Mouse (Mus musculus): ENCODE measurements at regions not wholly inside any gene's neighbourhood (a gene's known extent, or its start where the extent isn't known, plus 50 kb on each side); places are given as distances from the start of the nearest gene placed in this dataset.
A peak's percentile ranks its signal among the peaks of the same experiment; 100 is the strongest.

GRCm38 (mm10) chr9:41328959-41329358 is 167.5 kb upstream of the Ubash3b start:
- peak overlapping the region; percentile 32 for H3K4me3 ChIP-seq

GRCm38 (mm10) chr9:41328480-41328879 is 167.0 kb upstream of the Ubash3b start:
- Histone ChIP-seq H3K4me3 (peak overlapping the region; percentile 32), H3K27me3 (ENCODE audit: low read depth, poor library complexity, severe bottlenecking) (no peaks in the 10 kb centered on the region), H3K27ac (peak overlapping the region; percentile 79), H3K36me3 (peaks cover 8% of the 10 kb centered on the region; the same call in 1 of the 2 replicates), H3K4me1 (peaks cover 43% of the 10 kb centered on the region), H3K9me3 (replicated peaks) (no peaks in the 10 kb centered on the region)
- WGBS: 18% methylated on average over 5 of the region's 5 CpGs
- DNase-seq (ENCODE audit: low spot score): no peak

More at GRCm38 (mm10) chr9:41328959-41329358, 167.5 kb upstream of the Ubash3b start:
- Histone ChIP-seq H3K36me3 (peaks cover 8% of the 10 kb centered on the region; the same call in 1 of the 2 replicates), H3K27me3 (ENCODE audit: low read depth, poor library complexity, severe bottlenecking) (no peaks in the 10 kb centered on the region), H3K4me1 (peaks cover 43% of the 10 kb centered on the region), H3K27ac (peak overlapping the region; percentile 79), H3K9me3 (replicated peaks) (no peaks in the 10 kb centered on the region)
- WGBS: 92% methylated on average over 1 of the region's 1 CpGs
- no peak for DNase-seq (ENCODE audit: low spot score)

DNA sequence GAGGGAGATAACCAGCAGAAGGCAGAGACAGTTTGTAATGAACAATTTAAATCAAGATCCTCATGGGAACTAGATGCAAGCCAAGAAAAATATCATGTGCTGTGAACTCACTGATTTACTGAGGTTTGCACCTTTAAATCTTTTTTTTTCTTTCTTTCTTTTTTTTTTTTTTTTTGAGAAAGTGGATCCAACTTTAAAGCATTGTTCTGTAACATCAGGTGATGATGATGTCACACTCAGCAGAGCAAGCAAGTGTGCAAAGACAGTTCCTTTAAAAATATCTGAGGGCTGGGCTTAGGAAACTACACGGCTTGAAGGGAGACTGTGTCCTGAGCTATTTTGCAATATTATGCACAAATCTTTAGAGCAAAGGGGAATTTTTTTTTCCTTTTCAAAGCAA is 166.6 kb upstream of the Ubash3b start:
- no peak for DNase-seq (ENCODE audit: low spot score)
- Histone ChIP-seq H3K27me3 (ENCODE audit: low read depth, poor library complexity, severe bottlenecking) (no peaks in the 10 kb centered on the region), H3K9me3 (replicated peaks) (no peaks in the 10 kb centered on the region), H3K4me1 (peaks cover 43% of the 10 kb centered on the region), H3K4me3 (peak overlapping the region; percentile 37), H3K27ac (peak overlapping the region; percentile 85), H3K36me3 (peaks cover 8% of the 10 kb centered on the region; the same call in 1 of the 2 replicates)
- 30% methylated on average over 1 of the region's 1 CpGs for WGBS

DNA sequence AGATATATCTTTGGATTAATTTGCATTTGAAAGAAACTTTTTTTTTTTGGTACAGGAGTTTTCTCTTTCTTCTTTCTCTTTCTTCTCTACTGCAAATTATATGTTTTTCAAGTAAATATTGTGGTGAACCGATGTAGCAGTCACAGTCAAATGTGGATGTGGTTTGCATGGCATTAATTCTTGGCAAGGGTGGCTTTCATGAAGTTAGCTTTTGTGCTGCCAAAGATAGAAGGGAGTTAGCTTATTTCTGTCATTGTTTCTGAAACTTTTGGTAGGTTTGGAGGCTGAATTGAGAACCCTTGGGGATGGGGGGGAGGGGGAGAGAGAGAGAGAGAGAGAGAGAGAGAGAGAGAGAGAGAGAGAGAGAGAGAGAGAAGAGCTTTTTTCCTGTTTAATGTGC is 166.1 kb upstream of the Ubash3b start:
- H3K27ac ChIP-seq: peak overlapping the region; percentile 85
- H3K4me3 ChIP-seq: peak overlapping the region; percentile 37
- no peaks in the 10 kb centered on the region for H3K27me3 ChIP-seq (ENCODE audit: low read depth, poor library complexity, severe bottlenecking)
- H3K4me1 ChIP-seq: peaks cover 43% of the 10 kb centered on the region
- no peaks in the 10 kb centered on the region for H3K9me3 ChIP-seq (replicated peaks)
- 85% methylated on average over 1 of the region's 1 CpGs for WGBS
- peaks cover 8% of the 10 kb centered on the region; the same call in 1 of the 2 replicates for H3K36me3 ChIP-seq
- DNase-seq (ENCODE audit: low spot score): no peak

DNA sequence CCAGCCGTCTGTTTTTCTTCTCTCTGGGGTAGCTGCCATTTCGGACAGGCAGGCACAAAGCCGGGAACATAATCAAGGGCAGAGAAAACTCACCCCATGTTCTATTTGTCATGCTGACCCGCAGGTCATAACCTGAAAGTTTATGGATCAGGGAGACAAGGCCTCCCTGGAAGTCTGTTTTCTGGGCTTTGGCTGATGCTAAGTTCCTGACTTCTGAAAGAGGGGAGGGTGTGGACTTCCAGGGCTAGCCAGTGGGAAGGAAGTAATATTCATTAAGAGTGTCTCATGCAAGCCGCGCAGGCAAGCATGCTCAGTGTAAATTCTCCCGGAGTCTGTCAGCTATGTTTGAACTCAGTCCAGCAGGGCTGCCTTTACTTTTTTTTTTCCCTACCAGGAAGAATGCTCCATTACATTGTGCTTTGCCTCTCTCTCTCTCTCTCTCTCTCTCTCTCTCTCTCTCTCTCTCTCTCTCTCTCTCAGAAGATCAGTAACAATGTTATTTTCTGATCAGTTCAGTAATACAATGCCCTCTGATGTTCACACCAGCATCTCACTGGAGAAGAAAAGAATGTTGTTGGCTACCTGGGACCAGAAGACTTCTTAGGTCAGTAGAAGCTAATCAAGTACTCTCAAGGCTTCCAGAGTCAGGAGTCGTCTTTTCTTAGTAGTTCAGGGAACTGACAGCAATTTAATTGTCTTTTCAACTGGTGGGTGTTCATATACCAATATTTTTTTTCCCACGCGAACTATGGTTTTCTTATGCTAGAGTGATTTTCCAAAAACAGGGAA is 165.5 kb upstream of the Ubash3b start:
- Histone ChIP-seq H3K27me3 (ENCODE audit: low read depth, poor library complexity, severe bottlenecking) (no peaks in the 10 kb centered on the region), H3K9me3 (replicated peaks) (no peaks in the 10 kb centered on the region), H3K4me1 (peaks cover 43% of the 10 kb centered on the region), H3K4me3 (peak overlapping the region; percentile 37), H3K27ac (peak overlapping the region; percentile 85), H3K36me3 (peaks cover 6% of the 10 kb centered on the region; the same call in 1 of the 2 replicates)
- DNase-seq (ENCODE audit: low spot score): peak; percentile 58
- WGBS: 22% methylated on average over 10 of the region's 10 CpGs

DNA sequence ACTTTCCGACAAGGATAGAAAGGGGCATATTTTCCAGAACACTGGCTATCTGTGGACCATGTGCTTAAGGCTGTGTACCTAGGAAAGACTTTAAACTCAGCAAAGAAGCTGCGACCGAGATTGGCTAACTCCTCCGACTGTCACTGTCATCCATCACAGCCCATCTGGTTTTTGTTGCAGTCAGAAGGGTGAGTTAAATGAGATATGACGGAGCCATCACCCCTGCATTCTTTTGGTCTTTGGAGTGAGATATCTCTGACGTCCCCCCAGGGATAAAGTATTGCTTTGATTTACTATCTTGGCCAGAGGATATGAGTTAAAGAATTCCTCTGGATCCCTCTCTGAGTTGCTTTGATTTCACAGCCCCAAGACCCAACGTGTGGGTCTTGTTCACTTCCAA is 160.0 kb upstream of the Ubash3b start:
- H3K4me3 ChIP-seq: no peak overlapping the region
- no peaks in the 10 kb centered on the region for H3K9me3 ChIP-seq (replicated peaks)
- H3K27ac ChIP-seq: no peak overlapping the region
- no peaks in the 10 kb centered on the region for H3K27me3 ChIP-seq (ENCODE audit: low read depth, poor library complexity, severe bottlenecking)
- DNase-seq (ENCODE audit: low spot score): no peak
- 55% methylated on average over 7 of the region's 7 CpGs for WGBS
- no peaks in the 10 kb centered on the region for H3K36me3 ChIP-seq
- peaks cover 19% of the 10 kb centered on the region for H3K4me1 ChIP-seq

DNA sequence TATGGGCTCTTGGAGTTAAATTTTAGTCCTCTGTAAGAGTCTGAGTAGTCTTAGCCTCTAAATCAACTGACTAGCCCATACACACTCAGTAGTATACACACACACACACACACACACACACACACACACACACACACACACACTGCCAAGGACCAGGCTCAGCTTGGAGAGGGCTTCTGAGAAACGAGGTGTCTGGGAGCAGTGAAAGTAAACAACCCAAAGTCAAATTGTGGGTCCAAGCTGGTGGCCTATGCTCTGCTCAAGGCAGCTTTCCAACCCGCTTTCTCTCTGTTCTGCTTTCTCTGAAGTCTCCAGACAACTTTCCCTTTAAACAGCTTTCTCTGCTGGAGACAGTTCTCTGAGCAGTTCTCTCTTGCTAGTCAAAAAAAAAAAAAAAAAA is 157.6 kb upstream of the Ubash3b start:
- no peaks in the 10 kb centered on the region for H3K27me3 ChIP-seq (ENCODE audit: low read depth, poor library complexity, severe bottlenecking)
- no peak overlapping the region for H3K27ac ChIP-seq

DNA sequence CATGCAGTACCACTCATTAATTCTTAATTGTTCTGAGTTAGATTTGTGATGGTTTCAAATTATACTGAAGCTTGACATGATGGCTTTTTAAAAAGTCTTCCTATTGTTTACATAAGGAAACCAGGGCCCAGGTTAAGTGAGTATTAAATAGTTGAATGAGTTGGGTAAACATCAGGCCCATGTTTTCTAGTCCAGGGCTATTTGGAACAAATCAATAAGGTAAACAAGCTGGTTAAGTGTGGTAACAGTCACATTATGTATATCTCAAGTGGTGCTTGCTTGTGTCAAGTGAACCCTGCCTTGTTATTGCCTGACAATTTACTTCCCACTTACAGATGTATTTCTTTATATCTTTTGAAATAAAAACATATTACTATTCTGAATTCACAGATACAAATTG is 144.7 kb upstream of the Ubash3b start:
- no peak overlapping the region for H3K4me3 ChIP-seq
- H3K4me1 ChIP-seq: peaks cover 37% of the 10 kb centered on the region
- no peaks in the 10 kb centered on the region for H3K9me3 ChIP-seq (replicated peaks)
- no peak overlapping the region for H3K27ac ChIP-seq
- H3K27me3 ChIP-seq (ENCODE audit: low read depth, poor library complexity, severe bottlenecking): no peaks in the 10 kb centered on the region
- no peaks in the 10 kb centered on the region for H3K36me3 ChIP-seq
- no peak for DNase-seq (ENCODE audit: low spot score)

More for the DNA sequence above, 157.6 kb upstream of the Ubash3b start:
- DNase-seq (ENCODE audit: low spot score): no peak
- Histone ChIP-seq H3K4me1 (no peaks in the 10 kb centered on the region), H3K36me3 (no peaks in the 10 kb centered on the region), H3K4me3 (no peak overlapping the region), H3K9me3 (replicated peaks) (no peaks in the 10 kb centered on the region)
- WGBS: 67% methylated on average over 2 of the region's 2 CpGs

- WGBS: 73% methylated on average over 3 of the region's 3 CpGs
- Histone ChIP-seq H3K27me3 (ENCODE audit: low read depth, poor library complexity, severe bottlenecking) (no peaks in the 10 kb centered on the region), H3K9me3 (replicated peaks) (no peaks in the 10 kb centered on the region), H3K27ac (peak overlapping the region; percentile 62), H3K36me3 (no peaks in the 10 kb centered on the region), H3K4me1 (peaks cover 36% of the 10 kb centered on the region), H3K4me3 (no peak overlapping the region)
- no peak for DNase-seq (ENCODE audit: low spot score)
Observed at GRCm38 (mm10) chr9:41303494-41303828, 142.0 kb upstream of the Ubash3b start.

GRCm38 (mm10) chr9:41302809-41303493 is 141.5 kb upstream of the Ubash3b start:
- no peaks in the 10 kb centered on the region for H3K27me3 ChIP-seq (ENCODE audit: low read depth, poor library complexity, severe bottlenecking)
- peaks cover 31% of the 10 kb centered on the region for H3K4me1 ChIP-seq
- no peak overlapping the region for H3K4me3 ChIP-seq
- DNase-seq (ENCODE audit: low spot score): no peak
- WGBS: 72% methylated on average over 8 of the region's 8 CpGs
- no peaks in the 10 kb centered on the region for H3K9me3 ChIP-seq (replicated peaks)
- peak overlapping the region; percentile 62 for H3K27ac ChIP-seq
- no peaks in the 10 kb centered on the region for H3K36me3 ChIP-seq

GRCm38 (mm10) chr9:41286145-41286468 is 124.6 kb upstream of the Ubash3b start:
- 89% methylated on average over 4 of the region's 4 CpGs for WGBS
- H3K4me1 ChIP-seq: 0 out of 2 replicates have a peak, but pooled peaks cover 2% of the 10 kb centered on the region

GRCm38 (mm10) chr9:41285266-41286144 is 124.0 kb upstream of the Ubash3b start:
- Histone ChIP-seq H3K9me3 (replicated peaks) (no peaks in the 10 kb centered on the region), H3K4me3 (no peak overlapping the region), H3K4me1 (0 out of 2 replicates have a peak, but pooled peaks cover 2% of the 10 kb centered on the region), H3K27ac (no peak overlapping the region; the same call in 1 of the 2 replicates), H3K27me3 (ENCODE audit: low read depth, poor library complexity, severe bottlenecking) (no peaks in the 10 kb centered on the region), H3K36me3 (no peaks in the 10 kb centered on the region)
- DNase-seq (ENCODE audit: low spot score): no peak
- WGBS: 61% methylated on average over 8 of the region's 8 CpGs

More at GRCm38 (mm10) chr9:41286145-41286468, 124.6 kb upstream of the Ubash3b start:
- Histone ChIP-seq H3K36me3 (no peaks in the 10 kb centered on the region), H3K27me3 (ENCODE audit: low read depth, poor library complexity, severe bottlenecking) (no peaks in the 10 kb centered on the region), H3K9me3 (replicated peaks) (no peaks in the 10 kb centered on the region), H3K4me3 (no peak overlapping the region), H3K27ac (no peak overlapping the region)
- no peak for DNase-seq (ENCODE audit: low spot score)
